Mouse (Mus musculus) splenic B cell, adult 2 months (primary cell): ENCODE measurements around the gene Kmt2e.

Source experiments
- DNase-seq: peaks from one replicate; pipeline ENCODE4 v3.0.0-alpha.2; 2011; ENCODE audit warnings: low read depth, low spot score
- H3K27me3 ChIP-seq: 2 replicates; pipeline ENCODE4 v1.6.1; 2012; ENCODE audit warnings: mild to moderate bottlenecking, low read length, moderate library complexity, mixed read lengths; ENCODE audit not compliant: control insufficient read depth, poor library complexity, insufficient read depth, severe bottlenecking
- H3K36me3 ChIP-seq: 2 replicates; pipeline ENCODE4 v1.6.1; 2012; ENCODE audit warnings: mild to moderate bottlenecking, low read length, moderate library complexity, mixed read lengths; ENCODE audit not compliant: control insufficient read depth, poor library complexity, insufficient read depth, severe bottlenecking

Kmt2e gene

DNA sequence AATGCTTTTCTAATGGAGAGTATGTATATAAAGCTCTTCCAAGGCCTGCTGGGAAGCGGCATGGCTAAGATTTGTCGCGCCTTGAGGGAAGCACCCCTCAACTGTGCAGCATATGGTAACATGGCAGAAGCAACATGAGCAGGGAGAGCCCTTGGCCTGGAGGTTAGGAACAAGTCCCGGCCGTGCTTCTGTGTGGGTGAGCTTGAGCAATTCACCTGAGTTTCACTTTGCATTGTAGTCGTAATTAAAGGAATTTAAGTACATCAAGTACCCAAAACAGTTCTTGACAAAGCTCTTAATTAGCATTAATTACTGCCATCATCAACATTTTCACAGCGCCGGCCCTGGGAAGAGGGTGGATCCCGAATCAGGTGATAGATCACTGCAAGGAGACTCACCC, 32.9 kb upstream of the Kmt2e start:
- Histone ChIP-seq H3K27me3 (no peaks in the 10 kb centered on the region), H3K36me3 (no peaks in the 10 kb centered on the region)
- no peak for DNase-seq

- H3K36me3 ChIP-seq = no peaks in the 10 kb centered on the region
- DNase-seq = no peak
- H3K27me3 ChIP-seq = no peaks in the 10 kb centered on the region
Measured at GRCm38 (mm10) chr5:23401999-23402398, 32.2 kb upstream of the Kmt2e start.

DNA sequence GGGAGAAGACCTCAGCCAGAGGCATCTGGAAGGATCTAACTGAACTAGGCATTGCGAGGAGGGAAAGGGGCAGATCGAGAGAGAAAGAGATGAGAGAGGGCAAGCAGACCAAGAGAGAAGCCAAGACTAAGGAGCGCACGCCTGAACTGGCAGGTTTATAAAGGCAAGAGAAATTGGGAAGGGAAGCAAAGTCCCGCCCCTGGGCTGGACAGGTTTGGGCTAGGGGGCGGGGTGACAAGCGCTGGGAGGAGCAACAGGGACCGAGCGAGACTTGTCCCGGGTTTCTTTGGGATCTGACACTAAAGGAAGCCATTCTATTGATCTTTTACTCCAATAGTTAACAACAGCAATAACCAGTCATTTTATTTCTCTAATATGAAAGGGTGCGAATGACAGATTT, 31.1 kb upstream of the Kmt2e start:
- Histone ChIP-seq H3K27me3 (no peaks in the 10 kb centered on the region), H3K36me3 (no peaks in the 10 kb centered on the region)
- DNase-seq = no peak

- DNase-seq = peak; percentile 52
- H3K27me3 ChIP-seq = no peaks in the 10 kb centered on the region
- H3K36me3 ChIP-seq = no peaks in the 10 kb centered on the region; the same call in 1 of the 2 replicates
Measured at GRCm38 (mm10) chr5:23405666-23406404, 28.4 kb upstream of the Kmt2e start.

DNA sequence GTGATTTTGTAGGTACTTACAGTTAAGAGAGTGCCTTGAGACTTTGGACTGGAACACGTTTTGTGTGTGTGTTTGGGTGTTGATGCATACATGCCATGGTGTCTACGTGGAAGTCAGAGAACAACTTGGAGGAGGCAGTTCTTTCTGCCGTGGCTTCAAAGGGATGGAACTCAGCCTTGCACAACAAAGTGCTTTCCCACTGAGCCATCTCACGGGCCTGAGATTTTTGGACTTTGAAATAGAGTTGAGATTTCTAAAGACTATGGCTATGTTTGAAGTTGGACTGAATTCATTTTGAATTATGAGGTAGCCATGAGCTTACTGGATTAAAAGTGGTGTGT, 27.9 kb upstream of the Kmt2e start:
- Histone ChIP-seq H3K27me3 (no peaks in the 10 kb centered on the region), H3K36me3 (no peaks in the 10 kb centered on the region; the same call in 1 of the 2 replicates)

DNA sequence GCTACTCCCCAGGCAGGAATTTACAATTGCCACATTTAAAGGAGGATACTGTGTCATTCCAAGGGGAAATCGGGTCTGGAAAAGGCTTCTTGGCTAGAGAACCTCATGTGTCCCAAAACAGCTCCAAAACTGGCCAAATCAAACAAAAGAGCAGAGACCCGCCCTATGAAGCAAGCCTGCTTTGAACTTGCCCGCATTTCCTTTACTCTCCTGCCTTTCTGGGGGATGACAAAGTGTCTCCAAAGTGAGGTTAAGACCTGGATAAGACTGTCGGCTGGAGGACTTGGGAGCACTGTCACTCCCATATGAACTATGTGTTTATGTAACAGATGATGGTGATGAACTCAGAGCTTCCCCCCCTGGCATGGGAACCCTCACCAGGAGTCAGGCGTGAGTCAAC, 26.1 kb upstream of the Kmt2e start:
- no peaks in the 10 kb centered on the region; the same call in 1 of the 2 replicates for H3K36me3 ChIP-seq
- H3K27me3 ChIP-seq = no peaks in the 10 kb centered on the region
- no peak for DNase-seq

More for the DNA sequence above, 27.9 kb upstream of the Kmt2e start:
- no peak for DNase-seq

DNA sequence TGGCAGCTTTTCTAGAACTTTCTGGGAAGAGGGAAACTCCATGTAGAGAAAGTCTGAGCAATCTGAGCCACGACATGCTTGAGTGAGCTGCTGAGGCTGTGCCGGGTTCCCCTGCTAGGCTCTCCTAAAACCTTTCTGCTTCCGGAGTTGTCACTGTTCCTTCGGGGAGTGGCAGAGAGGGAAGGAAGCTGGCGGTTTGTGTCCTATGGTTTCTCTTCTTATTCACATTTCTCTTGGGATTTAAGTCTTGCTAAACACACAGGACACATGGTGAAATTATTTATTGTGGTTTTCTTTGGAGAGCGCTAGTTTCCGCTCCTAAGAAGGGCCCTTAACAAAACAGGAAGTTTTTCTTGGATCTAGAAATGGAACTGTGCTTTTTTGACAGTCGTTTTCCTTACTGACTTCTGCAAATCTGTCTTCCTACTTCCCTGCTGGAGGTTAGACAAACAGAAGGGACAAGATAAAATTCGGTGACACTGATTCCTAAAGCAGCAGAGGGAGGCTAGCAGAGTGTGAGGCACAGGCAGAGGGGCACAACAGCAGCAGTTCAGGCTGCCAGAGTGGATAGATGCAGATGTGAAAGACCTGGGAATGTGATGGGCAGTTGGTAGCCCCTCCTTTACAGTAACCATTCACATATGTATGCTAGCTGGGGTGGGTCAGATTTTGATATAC, 24.1 kb upstream of the Kmt2e start:
- H3K27me3 ChIP-seq = no peaks in the 10 kb centered on the region
- peak; percentile 57 for DNase-seq

DNA sequence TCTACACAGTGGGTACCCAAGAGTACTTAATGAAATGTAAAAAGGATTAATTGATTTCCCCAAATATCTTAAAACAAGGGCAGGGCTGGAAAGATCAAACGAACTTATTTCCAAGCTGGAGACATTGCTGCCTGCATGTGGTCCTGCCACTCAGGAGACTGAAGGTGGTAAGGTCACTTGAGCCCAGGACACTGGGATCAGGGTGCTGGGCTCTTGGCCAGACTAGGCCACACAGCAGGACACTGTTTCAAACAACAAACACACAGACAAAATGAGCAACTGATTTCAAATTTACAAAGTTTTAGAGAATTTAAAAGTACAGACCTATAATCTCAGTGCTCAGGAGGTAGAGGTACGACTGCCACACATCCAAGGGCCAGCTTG, 23.5 kb upstream of the Kmt2e start:
- no peak for DNase-seq
- H3K36me3 ChIP-seq = no peaks in the 10 kb centered on the region; the same call in 1 of the 2 replicates
- no peaks in the 10 kb centered on the region for H3K27me3 ChIP-seq

More for the DNA sequence above, 24.1 kb upstream of the Kmt2e start:
- no peaks in the 10 kb centered on the region; the same call in 1 of the 2 replicates for H3K36me3 ChIP-seq

DNA sequence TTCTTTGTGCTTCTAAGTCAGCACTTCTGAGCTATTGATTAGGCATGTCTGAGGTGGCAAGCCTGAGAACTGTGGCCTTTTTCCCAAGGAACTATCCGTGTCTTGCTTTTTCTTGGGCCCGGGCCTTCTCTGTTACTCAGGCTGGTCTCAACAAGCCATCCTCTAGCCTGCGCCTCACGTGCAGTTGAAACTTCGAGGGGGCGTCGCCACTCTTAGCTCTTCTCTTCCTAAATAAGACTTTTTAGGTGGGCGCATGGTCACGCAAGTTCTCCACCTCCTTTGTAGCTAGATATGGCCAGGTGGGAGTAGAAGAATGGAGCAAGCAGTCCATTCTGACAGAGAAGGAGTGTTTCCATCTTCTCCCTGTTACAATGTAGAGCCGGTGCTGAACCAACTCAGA, 22.6 kb upstream of the Kmt2e start:
- DNase-seq = no peak
- Histone ChIP-seq H3K27me3 (no peaks in the 10 kb centered on the region), H3K36me3 (no peaks in the 10 kb centered on the region; the same call in 1 of the 2 replicates)

GRCm38 (mm10) chr5:23412247-23412948, 21.8 kb upstream of the Kmt2e start:
- Histone ChIP-seq H3K36me3 (no peaks in the 10 kb centered on the region; the same call in 1 of the 2 replicates), H3K27me3 (no peaks in the 10 kb centered on the region)
- DNase-seq = no peak

DNA sequence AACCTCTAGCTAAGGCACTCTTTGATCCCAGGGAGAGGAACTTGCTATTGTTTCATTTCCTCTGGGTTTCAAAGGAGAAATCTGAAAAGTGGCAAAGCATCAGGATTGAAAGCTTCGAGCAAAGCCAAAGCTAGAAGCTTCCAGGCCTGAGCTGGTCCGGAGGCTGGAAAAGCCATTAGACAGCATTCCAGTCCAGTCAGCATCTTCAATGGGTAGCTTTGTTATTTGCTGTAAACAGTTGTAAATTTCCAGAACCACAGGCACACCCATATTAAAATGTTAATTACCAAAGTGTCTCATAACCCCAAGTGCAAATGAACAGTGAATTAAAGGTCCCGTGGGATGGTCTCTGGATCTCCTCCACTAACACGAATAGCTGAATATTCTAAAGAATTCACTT, 21.2 kb upstream of the Kmt2e start:
- no peak for DNase-seq
- H3K36me3 ChIP-seq = no peaks in the 10 kb centered on the region; the same call in 1 of the 2 replicates
- no peaks in the 10 kb centered on the region for H3K27me3 ChIP-seq

GRCm38 (mm10) chr5:23413575-23414470, 20.4 kb upstream of the Kmt2e start:
- H3K27me3 ChIP-seq = no peaks in the 10 kb centered on the region
- H3K36me3 ChIP-seq = no peaks in the 10 kb centered on the region; the same call in 1 of the 2 replicates
- no peak for DNase-seq

DNA sequence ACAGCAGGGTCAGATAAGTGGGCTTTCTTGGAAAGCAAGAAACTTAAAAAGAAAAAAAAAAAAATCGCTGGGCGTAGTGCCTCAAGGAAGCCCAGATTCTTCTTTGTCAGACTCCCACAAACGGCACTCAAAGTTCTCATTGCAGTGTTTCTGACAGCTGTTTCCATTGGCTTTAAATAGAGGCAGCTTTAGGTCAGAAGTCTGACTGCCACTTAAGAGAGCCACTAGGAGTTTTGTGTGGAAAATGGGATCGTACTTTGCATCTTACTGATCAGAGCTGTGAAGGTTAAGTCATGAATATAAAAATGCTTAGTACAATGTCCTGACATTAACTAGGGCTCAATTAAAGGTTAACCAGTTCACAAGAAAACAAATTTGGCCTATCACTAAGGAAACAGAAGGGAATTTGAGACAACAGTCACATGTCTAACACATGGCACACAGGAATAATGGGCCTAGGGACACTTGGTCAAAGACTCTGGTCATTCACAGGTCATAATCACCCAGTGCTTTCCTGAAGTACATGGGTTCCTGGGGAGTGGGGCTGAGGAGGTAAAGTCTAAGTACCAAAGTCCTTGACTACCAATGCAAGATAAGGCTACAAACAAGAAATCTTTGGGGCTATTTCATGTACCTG, 19.6 kb upstream of the Kmt2e start:
- Histone ChIP-seq H3K36me3 (no peaks in the 10 kb centered on the region; the same call in 1 of the 2 replicates), H3K27me3 (no peaks in the 10 kb centered on the region)
- DNase-seq = no peak
